Mouse (Mus musculus): Measurements from ENCODE around the gene Cc2d2b.

The Cc2d2b gene

DNA sequence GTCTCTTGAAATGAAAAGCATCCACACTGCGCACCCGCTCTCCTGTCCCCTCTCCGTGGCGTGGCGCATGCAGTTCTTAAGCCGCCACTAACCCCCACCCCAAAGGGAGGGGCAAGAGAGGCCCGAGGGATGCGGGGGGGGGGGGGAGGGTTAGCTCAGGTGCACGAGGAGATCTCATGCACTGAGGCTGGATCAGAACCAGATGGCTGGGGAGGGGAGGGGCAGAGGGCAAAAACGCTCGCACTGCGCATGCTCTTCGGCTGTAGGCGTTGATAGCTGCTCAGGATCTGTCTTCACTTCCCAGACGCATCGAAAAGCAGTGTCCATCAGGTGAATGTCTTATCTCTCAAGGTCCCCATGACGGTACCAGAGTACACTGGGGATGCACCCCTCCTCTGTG, at the start of gene Cc2d2b:
Cc2d2b (plus strand) TSS at position 195 of the 400 bp plus-strand sequence.
- no peak for DNase-seq

DNA sequence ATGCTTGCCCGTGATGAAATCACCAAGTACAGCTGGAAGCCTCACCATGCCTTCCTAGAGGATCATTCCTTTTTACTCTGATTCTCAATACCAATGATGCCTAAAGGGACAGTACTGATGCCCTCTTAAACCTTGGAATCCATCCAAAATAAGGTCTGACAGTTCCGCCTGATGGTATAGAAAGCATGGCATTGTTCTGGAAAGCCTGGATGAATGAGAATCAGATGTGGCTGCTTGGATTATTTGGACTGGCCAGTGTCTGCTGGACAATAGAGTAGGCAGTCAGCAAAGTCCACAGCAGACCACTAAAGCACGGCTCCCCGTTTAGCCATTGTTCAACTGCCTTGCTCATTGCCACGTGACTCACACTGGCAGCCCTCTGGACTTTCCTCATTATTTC, 48.7 kb upstream of the Cc2d2b start:
- no peak for DNase-seq

DNA sequence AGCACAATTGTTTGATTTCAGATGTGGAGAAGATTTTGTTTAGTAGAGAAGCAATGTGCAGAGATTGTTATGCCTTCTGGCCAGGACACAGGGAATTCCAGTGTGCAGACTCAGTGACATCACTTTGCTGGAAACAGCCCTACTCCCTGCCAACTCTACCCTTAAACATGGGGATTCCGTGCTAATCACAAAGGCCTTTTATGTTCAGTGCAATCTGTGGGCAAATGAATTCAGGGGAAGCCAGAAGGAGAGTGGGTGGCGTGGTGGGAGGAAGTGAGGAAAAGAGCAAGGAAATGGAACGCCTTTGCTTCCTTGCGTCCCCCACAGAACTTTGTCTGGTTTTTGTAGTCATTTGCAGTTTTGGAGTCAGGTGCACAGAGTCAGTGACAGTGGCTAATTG, 46.1 kb upstream of the Cc2d2b start:
- no peak for DNase-seq

DNA sequence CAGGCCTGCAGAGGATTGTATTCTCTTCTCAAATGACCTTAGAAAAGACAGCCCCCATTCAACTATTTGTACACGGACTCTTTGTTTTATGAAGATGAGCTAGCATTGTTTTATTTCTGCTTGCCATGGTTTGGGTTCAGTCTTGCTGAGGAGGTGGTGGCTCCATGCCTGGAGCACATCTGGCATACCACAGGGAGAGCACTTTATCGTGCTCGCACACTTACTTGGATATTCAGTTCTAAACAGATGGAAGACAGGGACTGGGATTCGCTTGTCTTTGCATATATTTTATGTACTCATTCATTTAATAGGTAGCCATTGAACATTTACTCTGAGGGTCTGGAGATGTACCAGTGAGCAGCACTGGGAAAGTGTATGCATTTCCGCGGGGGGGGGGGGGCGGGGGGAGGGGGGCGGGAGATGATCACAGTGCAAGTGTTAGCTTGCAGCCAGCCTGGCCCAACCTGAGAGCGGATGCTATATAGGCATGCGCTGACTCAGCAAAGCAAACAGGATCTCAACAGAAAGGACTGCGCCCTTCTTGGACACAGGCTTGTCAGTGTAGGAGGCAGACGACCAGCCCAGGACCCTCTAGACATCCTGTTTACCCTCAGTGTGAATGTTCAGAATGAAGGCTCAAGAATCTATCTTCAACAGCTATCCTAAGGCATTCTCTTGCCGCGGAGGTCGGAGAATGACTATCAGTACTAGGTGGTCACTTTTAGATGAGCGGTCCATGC, 35.5 kb upstream of the Cc2d2b start:
- no peak for DNase-seq

DNA sequence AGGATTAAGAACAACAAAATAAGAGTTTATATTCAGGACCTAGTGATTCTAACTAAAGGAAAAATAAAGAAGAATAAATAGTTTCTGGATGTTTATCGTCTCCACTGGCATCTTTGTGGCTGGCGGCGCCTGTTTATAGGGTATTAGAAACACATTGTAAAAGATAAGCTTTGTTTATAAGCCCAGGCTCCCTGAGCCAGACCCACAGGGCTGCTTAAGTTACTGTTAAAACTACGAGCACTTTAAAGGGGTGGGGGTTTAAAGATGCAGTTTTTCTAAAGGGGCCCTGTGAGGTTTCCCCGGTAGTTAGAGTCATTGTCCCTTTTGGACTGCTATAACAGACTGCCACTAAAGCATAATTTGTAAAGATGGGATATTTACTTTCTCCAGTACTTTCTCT, 33.9 kb upstream of the Cc2d2b start:
- no peak for DNase-seq

DNA sequence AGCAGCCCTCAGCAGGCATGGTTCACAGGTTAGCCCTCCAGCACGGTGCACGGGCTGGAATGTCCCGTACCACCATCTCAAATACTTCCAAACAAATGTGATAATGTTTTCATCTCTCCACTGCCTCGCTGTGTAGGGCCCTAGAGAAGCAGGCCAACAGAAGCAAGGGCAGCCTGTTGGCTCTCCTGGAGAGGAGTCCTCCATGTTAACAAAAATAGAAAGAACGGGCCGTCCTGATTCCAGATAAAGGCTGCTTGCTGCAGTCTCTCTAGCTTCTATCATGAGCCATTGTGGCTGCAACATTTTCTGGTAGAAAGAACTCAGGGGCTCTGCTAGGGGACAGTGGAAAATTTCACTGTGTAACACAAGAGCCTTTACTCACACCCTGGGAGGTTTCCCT, 31.6 kb upstream of the Cc2d2b start:
- DNase-seq = no peak

DNA sequence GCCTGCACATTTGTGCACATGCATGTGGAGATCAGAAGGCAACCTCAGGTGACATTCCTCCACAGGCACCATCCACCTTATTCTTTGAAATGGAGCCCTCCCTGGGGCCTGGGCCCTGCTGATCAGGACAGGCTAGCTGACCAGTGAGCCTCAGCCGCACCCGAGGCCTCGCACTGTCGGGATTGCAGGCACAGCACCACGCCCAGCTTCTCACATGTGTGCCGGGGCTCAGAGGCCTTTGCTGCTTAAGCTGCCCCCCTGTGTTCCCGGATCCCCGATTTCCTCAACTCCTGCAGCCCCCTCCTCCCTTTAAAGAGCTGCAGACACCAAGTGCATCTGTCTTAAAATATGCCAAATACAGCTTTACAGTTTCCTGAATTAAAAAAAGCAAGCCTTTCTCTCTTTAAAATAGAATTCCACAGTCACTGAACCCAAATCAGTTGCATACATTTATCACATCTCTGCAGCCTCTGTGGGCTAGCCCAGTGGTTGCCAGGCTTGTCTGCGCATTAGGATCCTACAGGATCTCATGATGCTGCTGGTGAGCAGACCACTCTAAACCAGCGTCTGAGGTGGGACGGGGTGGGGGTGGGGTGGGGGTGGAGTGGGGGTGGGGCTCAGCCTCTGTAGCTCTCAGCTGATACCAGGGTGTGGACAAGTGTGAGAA, 29.0 kb upstream of the Cc2d2b start:
- DNase-seq = no peak

DNA sequence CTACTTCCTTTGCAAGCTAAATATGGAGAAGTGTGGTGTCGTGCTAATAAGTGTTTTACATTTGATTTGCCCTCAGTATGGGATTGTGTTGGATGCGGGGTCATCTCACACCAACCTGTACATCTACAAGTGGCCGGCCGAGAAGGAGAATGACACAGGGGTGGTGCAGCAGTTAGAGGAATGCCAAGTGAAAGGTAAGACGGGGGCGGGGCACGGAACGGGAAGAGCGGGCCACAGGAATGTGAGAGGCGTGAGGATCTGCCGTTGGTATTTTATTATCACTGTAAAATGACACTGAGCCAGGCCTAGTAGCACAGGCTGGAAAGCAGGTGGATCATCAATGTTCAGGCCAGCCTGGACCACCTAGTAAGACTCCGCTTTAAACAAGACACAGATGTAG, 28.2 kb upstream of the Cc2d2b start:
- no peak for DNase-seq

DNA sequence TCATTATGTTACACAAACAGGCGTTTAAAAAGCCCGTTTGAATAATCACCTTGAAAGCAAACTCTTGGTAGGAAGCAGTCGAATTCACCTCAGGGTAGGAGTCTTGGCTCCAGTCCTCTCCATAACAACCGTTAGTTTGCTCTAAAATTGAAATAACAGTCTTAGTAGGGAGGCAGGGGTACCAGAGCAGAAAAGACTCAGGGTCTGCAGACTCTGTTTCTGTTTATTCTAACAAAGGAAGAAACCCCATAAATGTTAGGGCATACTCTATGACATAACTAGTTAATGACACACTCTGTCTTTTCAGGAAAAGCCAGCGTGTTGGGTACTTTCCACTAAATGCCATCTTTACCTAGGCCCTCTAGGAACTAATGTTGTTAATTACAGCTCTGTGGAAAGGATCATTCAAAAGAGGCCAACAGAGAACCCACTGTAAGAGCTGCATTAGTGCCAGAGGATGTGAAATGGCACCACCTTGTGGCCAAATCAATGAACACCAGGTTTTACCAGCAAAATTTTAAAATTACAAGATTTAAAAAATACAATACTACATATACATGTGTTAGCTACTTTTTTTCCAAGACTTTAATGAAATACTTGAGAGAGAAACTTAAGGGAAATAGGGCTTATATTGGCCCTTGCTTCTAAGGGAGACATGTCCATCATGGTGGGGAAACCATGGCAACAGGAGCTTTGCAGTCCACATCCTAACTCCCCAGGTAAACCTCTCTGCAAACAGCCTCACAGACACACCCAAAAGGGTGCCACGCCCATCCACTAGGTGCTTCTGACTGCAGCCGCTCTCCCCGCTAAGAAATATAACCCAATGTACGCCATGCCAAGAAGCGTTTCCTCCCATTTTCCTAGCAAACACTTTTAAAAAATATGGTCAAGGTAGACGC, 26.2 kb upstream of the Cc2d2b start:
- DNase-seq = no peak

DNA sequence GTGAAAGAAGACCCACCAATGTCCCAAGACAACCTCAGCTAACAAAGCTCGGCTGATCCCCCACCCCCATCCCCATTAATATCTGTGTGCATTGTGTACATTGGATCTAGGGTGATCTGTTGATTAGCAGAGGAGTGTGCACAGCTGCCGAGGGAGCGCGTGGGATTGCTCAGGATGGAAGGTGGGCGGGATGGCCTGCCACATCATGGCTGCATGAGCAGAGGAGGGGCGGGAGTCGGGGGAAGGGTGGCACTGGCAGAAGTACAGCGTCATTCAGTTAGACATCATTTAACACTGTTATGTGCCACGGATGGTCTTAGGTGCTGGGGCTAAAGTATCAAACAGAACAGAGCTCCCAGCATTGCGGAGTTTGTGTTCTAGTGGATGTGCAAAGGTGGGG, 25.0 kb upstream of the Cc2d2b start:
- no peak for DNase-seq

DNA sequence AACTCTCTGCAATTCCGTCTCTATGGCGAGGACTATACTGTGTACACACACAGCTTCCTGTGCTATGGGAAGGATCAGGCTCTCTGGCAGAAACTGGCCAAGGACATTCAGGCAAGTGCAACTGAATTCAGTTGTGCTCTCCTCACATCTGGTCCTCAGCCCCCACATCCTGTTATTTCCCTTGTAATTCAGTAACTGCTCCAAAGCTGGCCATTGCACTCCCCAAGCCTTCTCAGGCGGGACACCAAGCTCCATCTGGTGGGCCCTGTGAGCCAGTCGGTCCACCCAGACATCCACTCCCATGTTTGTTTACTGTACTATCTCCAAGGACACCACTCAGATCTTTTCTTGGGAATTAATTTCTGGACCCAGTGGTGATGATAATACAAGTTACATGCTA, 22.4 kb upstream of the Cc2d2b start:
- DNase-seq = no peak

DNA sequence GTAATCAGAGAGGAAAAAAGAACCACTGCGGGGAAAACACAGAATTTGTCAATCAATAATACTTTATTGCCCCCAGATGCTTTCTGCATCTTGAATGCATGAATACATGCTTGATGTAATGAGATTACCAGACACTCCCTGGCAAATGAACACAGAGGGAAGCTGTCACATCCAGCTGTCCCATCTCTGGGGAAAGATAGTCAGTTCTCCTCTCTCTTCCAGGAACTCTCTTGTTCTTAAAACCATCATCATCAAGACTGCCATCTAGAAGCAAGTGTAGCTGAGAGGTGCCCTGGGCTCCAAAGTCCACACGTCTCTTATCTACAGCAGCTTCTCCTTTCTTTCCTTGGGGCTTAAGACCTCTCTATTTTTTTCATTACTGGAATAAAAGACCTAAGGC, 21.9 kb upstream of the Cc2d2b start:
- no peak for DNase-seq

DNA sequence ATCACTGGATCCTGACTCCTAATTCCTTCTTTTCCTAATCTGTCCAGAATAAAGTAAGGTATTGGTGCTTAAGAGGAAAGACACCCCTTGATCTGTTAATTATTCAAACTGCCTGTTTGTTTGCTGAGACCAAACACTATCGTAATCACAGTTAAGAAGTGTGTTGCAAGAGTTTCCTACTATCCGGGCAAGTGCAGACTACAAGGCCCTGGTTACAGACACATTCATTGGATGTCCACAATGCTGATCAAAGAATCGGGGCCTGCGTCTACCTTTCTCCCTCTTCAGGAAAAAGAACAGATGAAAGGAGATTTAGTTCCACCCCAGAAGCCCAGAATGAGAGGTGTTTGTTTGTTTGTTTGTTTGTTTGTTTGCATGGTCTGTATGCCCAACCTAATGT, 20.3 kb upstream of the Cc2d2b start:
- no peak for DNase-seq

DNA sequence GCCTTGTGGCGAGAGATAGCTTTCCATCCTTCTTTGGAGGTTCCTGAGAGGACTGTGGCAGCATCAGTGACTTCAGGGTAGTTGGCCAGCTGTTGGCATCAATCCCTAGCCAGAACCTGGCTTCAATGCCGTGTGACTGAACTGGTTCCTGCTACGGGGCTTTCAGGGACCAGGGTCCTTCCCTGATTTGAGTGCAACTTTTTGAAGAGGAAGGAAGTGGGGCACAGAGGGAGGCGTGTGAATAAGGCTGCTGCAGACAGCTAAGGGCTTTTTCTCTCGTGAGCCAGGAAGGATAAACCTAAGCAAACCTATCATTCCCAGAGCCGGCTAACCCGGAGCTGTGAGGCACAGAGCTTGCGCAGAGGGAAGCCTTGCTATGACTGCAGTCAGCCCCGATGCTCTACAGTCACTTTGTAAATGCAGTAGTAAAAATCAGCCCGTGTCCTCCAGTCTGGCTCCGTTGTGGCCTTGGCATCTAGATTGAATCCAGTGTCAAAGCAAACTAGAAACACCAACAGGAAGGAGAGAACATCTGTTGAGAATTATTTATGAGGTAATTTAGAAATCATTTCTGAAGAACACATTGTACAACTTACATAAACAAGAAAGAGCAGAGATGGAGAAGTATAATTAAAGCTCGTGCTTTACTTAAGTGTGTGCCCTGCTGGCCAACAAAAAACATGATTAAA, 19.7 kb upstream of the Cc2d2b start:
- DNase-seq = no peak

DNA sequence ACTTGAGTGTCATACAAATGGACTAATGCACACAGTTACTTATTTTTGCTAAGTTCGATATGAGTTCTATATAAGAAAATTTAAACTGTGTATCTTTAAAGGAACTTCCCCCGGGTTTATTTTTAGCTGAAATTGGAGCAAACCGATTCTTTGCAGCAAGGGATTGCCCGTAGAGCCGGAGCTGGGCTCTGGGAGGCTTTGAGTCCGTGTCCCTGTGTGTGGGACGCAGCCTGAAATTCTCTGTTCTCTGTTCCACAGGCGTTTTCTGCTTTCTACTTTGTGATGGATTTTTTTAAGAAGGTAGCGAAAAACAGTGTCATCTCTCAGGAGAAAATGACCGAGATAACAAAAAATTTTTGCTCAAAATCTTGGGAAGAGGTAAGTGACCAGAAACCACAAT, 15.1 kb upstream of the Cc2d2b start:
- DNase-seq = no peak

DNA sequence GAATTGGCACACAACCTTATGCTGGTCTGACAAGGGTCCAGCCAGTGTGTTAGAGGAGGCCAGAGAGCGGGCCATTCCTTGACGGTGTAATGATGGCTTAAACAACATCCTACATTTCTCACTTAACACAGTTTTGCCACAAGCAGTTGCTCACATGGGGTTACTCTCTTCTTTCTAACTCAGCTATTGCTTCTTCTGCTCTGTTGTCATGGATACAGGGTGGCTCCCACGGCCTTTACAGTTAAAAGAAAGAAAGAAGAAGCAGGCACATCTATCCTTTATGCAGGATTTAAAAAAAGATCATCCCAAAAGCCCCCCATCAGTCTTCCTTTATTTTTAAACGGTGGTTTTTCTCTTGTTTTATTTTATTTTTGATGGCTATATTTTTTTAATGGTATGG, 14.7 kb upstream of the Cc2d2b start:
- DNase-seq = no peak

DNA sequence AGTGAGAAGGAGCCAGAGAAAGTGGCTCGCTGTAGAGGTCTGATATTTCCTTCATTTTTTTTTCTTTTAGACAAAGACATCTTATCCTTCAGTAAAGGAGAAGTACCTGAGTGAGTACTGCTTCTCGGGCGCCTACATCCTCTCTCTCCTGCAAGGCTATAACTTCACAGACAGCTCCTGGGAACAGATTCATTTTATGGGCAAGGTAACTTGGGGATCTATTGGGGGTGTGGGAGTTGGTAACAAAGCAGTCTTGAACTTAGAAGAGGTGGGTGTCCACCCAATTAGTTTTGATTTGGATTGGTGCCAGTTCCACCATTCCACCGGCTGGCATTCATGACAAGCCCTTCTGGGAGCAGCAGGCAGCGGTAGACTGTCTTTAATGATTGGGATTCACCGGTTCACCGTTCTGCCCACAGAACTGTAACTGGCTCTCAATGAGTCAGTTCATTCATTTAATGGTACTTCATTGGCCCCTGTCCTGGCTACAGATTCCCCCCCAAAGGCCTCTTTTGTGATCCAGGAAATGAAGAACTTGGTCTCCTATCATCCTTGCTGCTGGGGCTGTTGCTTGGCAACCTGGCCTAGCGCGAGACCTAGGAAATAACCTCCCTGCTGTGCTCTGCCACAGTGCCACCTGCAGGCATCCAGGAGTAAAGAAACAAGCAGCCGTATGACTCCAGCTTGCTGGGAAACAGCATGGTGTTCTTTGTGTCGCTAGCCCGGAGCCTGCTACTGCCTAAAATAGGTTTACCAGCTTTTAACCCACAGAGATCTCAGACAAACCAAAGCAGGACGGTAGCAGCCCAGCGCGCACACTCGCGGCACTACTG, 11.7 kb upstream of the Cc2d2b start:
- DNase-seq = peak; percentile 19 to 48

DNA sequence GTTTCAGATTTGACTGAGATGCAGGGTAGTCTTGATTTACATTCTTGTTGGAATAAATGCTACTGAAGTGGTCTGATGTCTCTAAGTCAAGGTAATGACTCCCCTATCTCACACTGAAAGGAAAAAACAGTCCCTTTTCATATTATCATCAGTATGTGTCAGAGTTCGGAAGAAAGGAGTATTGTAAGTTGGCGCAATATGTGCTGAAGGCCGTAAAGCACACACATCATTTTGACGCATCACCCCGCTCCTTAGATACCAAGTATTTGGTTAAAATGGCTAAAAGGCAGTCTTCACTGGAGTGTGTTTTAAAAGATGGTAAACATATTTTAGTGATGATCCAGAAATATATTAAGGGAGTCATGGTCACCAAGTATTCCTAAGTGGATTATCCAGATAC, 10.9 kb upstream of the Cc2d2b start:
- no peak for DNase-seq

DNA sequence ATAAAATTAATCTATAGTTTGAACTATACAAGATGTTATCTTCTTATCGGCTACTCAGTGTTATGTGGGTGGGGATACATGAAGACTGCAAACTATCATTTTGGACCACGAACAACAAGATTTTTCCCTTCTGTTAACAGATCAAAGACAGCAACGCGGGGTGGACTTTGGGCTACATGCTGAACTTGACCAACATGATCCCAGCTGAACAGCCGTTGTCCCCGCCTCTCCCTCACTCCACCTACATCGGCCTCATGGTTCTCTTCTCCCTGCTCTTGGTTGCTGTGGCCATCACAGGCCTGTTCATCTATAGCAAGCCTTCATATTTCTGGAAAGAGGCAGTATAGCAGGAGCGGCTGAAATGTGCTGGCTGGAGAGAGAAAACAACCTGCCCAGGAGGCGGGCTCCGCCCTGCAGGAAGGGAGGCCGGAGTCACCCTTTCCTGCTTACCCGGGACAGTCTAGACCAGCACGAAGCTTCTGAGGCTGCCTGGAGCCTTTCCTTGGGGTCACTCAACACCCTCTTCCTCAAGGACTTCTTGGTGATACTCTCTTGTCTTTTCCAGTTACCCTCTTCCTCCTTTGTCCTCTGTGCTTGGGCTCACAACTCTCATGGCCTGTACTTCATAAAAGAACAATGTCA, 9.7 kb upstream of the Cc2d2b start:
- no peak for DNase-seq

DNA sequence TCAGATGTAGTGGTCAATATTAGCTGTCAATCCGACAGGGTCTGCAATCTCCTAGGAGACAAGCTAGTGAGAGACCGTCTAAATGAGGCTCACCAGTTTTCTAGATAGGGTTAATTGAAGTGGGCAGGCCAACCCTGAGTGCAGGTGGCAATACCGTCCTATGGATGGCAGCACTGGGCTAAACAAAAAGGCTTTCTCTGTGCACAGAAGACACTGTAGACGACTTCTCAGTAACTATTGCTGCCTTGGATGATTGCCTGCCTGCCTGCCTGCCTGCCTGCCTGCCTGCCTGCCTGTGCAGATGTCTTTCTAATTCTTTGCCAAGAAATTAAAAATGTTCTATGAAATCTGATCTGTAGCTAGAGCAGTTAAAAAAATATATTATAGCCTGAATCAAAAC, 1.9 kb upstream of the Cc2d2b start:
- DNase-seq = no peak

DNA sequence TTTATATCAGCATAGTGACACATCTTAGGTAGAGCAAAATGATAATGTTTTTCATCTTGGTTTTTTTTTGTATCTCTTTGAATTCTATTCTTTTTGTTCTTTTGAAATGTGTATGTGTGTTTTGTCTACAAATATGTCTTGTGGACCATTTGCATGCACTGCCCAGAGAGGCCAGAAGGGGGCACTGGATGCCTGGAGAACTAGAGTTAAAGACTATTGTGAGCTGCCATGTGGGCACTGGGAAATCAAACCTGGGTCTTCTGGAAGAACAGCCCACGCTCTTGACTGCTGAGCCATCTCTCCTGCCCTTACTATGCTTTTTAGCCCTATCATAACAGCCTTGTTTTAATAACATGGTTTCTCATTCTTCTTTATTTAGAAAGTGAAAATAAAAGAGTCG, 5.8 kb downstream of the Cc2d2b start:
- peak; percentile 33 to 58 for DNase-seq

DNA sequence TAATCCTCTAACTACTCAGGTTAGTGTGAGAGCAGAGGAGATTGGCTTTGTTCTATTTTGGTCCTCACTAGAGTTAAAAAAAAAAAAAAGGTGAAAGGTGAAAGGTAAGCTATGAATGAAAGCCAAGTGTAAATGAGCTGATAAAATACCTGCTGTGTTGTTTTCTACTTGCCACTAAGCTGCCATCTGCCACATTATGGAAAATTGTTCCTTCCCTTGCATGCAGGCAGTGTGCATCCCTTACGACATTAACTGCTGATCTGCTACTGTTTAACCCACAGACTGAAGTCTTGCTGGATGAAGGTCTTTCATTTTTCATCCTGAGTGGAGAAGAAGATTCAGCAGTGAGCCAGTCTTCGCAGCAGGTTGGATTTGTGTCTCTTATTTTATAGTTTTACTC, 11.5 kb downstream of the Cc2d2b start:
- no peak for DNase-seq

All from thymus, adult 18-20 months (tissue).